Mouse (Mus musculus): ENCODE measurements around the gene Psmb3.

The Psmb3 gene

GRCm38 (mm10) chr11:97748496-97748895 lies 45.3 kb downstream of the Psmb3 start:
- DNase-seq (ENCODE audit: low spot score in 2 of 2), result no peak

- no peak for DNase-seq (ENCODE audit: low spot score in 2 of 2)
Measured at GRCm38 (mm10) chr11:97753277-97753676, 50.1 kb downstream of the Psmb3 start.

DNA sequence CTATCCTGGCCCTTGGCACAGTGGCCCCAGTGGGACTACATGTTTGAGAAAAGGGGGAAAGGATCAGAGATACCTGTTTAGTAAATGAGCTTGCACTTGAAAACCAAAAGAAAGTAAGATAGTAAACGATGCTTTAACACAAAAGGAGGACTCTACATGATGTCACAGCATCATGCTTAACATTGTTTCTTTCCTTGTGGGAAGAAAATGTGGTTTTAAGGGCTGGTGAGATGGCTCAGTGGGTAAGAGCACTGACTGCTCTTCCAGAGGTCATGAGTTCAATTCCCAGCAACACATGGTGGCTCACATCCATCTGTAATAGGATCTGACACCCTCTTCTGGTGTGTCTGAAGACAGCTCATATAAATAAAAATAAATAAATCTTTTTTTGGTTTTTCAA lies 54.9 kb downstream of the Psmb3 start:
- no peak for DNase-seq (ENCODE audit: low spot score in 2 of 2)

DNA sequence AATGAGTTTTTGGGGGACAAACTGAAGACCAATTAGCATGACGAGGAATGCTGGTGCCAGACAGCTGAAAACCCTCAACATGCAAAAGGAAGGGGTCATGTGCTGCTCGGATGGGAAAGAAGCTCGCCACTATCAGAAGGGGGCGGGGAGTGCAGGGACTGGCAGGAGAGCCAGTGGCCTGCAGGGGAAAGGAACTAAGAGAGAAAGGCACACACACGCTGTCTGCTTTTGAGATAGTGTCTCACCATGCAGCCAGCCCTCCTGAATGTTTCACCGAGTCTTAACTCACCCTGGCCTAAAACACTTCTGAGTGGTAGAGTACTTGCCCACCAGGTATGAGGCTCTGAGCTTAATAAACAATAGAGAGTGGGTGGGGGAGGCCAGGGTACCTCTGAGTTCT lies 55.7 kb downstream of the Psmb3 start:
- peak in 1 of 2 experiments; percentile 53 for DNase-seq (ENCODE audit: low spot score in 2 of 2)

DNA sequence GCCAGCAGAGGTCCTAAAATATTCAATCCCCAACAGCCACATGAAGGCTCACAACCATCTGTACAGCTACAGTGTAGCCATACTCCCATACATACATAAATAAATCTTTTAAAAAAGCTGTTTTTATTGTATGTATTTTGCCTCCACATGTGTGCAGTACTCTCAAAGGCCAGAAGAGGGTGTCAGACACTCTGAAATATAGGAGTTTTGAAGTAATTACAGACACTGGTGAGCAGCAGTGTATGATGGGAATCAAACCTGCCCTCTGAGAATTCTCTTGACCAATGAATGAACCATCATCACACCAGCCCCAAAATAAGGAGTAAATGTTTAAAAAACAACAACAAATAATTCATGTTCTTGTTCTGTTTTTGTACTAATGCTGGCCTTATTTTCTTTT lies 58.4 kb downstream of the Psmb3 start:
- DNase-seq (ENCODE audit: low spot score in 2 of 2), result no peak
